22 mouse cellular contexts compared by ENCODE assay signal in the genomic region with DNA sequence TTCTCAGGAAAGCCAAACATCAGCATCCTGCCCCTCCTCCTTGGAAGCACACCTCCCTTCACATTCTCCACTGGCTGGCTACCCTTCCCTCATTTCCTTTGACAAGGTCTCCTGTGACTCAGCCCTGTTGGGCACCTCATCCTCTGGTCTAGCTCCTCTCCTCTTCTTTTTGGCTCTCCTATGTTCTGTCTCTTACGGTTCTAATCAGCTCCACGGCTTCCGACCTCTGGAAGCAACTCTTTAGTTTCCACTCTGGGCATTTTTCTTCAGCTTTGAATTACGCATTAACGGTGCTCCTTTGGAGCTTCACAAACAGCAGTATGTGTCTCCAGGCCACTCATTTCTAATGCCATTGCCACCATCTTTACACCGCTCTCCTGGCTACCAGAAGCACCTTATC.
DNase-seq lines count a peak whose midpoint lies in the region; ATAC-seq lines count a peak whose summit lies in the region.
"Had no signal": no experiment of that assay in that cellular context is flagged by ENCODE, and none has a peak within 500 bp of the region (broad histone marks: within the 10 kb centered on the region; RNA-seq: fewer than 3 reads in every experiment).

No protein-coding gene starts in this region.

- H3K9me3 ChIP-seq in heart, embryonic 10.5 days = no peaks in the 10 kb centered on the region
- peaks cover 18% of the 10 kb centered on the region; the same call in 1 of the 2 replicates for H3K9me3 ChIP-seq in megakaryocyte, embryonic 14.5 days
- H3K9me3 ChIP-seq: G1E had no signal

- H3K4me3 ChIP-seq in heart, embryonic 10.5 days = no peak overlapping the region
- peak overlapping the region; percentile 44 for H3K4me3 ChIP-seq in megakaryocyte, embryonic 14.5 days (replicated peaks)

- 0 out of 2 replicates have a peak, but pooled peaks cover 7% of the 10 kb centered on the region for H3K36me3 ChIP-seq in heart, embryonic 10.5 days
- peaks cover 53% of the 10 kb centered on the region for H3K36me3 ChIP-seq in megakaryocyte, embryonic 14.5 days (replicated peaks; ENCODE audit: low read length)

- WGBS in heart, embryonic 10.5 days = 91% methylated on average over 6 of the region's 6 CpGs

- ATAC-seq in megakaryocyte, adult 5-6 weeks (ENCODE audit: poor library complexity, severe bottlenecking) = no peak
- ATAC-seq: activated CD4-positive, CD25-positive, alpha-beta regulatory T cell, adult 4 months; CD4-positive, CD25-positive, alpha-beta regulatory T cell, adult 4 months; Patski had no signal

- peaks cover 6% of the 10 kb centered on the region; the same call in 1 of the 2 replicates for H3K4me1 ChIP-seq in heart, embryonic 10.5 days
- H3K4me1 ChIP-seq in megakaryocyte, embryonic 14.5 days = peaks cover 34% of the 10 kb centered on the region

- peak; percentile 72 for DNase-seq in heart, adult 11 months
- no peak for DNase-seq in heart, adult 9 months (ENCODE audit: low spot score in 2 of 2)
- peak; percentile 61 for DNase-seq in heart, embryonic 10.5 days (ENCODE audit: low spot score)
- DNase-seq in heart, adult 8-10 months (ENCODE audit: low spot score) = no peak
- DNase-seq in testis, postnatal 10 days (ENCODE audit: low spot score) = peak; percentile 31
- DNase-seq in testis, postnatal 14 days (ENCODE audit: low spot score) = no peak
- DNase-seq: adrenal gland, adult 2 months; adrenal gland, adult 8-10 months; adrenal gland, postnatal 10 days; adrenal gland, postnatal 14 days; adrenal gland, postnatal 25 days; adrenal gland, postnatal 36 days; B cell, adult 2 months; cerebellum, adult 11 months; cerebellum, adult 11-12 months had no signal

- no peak overlapping the region for H3K27ac ChIP-seq in heart, embryonic 10.5 days

- H3K27me3 ChIP-seq in heart, embryonic 10.5 days (ENCODE audit: insufficient read depth, poor library complexity, severe bottlenecking) = no peaks in the 10 kb centered on the region
- H3K27me3 ChIP-seq in megakaryocyte, embryonic 14.5 days (replicated peaks) = no peaks in the 10 kb centered on the region
- H3K27me3 ChIP-seq: CH12.LX, Patski had no signal

Comparison
In these comparisons a context has a peak if more than half of its experiments do, and no peak if none do; other contexts are left out.
1. DNase-seq: peak in heart, adult 11 months (single experiment), heart, embryonic 10.5 days (single experiment) and testis, postnatal 10 days (single experiment); none in heart, adult 9 months (0 of 2), heart, adult 8-10 months (single experiment) and testis, postnatal 14 days (single experiment).